Mouse (Mus musculus) 3134 (cell line): ENCODE data around the gene Defb23.
A peak's percentile ranks its signal among the peaks of the same experiment; 100 is the strongest.

Experiments used
- DNase-seq: peaks from one replicate; pipeline ENCODE4 v3.0.0-alpha.2; 2011; ENCODE audit warnings: low spot score; ENCODE audit not compliant: insufficient read length; ENCODE audit errors: extremely low read depth

Defb23 gene

DNA sequence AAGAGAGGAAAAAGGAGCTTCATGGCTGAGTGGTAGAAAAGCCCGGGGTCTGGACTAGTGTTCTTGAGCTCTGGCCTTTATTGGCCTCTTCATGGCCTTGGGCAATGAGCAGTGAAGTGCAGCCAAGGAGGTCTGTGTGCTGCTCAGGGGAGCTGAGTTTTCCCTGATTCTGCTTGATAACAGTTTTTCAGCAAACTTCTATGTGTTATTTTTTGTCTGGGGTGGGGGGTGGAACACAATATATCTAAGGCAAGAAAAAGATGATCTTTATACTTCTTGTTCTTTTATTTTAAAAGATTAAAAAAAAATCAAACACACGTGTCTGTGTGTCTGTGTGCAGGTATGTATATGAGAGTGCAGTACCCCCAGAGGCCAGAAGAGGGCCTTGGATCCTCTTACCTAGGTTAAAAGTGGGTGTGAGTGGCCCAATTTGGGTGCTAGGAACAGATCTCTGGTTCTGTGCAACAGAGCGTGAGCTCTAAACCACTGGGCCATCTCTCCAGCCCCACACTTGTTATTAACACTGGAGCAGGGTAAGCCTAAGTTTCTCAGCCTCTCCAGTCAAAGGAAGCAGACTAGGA is at the start of gene Defb23:
Defb23 (minus strand) TSS at position 51 of the 581 bp plus-strand sequence.
- no peak for DNase-seq

DNA sequence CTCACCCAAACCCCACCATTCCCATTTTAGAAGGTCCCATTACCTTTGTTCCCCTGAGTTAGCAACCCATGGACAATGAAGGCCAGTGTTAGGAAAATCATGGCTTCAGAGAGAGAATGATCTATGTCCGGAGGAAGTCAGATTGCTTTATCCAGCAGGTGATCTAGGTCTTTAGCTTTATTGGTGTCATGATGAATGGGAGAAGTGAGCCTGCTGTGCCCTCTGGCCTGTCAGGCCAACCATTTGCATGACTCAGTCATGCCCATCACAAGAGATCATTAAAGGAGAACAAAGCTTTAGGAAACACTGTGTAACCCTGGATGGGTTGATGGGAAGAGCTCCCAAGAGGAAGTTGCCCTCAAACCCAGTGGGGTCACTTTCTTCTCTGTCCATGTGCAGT is 47.2 kb upstream of the Defb23 start, which contains the start of gene Defb26:
Defb26 (minus strand) TSS at position 101 of the 400 bp plus-strand sequence.
- DNase-seq, result no peak

DNA sequence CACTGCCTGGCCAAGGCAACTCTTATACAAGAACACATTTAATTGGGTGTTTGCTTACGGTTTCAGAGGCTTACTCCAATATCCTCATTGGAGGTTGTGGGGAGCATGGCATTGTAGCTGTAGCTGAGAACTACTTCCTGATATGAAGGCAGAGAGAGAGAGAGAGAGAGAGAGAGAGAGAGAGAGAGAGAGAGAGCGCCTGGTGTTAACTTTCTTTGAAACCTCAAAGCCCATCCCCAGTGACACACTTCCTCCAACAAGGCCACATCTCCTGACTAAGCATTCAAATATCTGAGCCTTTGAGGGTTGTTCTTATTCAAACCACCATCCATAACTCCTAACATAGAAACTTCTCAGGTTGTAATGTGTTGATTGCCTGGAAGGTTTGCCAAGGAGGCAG is 39.5 kb upstream of the Defb23 start:
- DNase-seq, result peak; percentile 16

DNA sequence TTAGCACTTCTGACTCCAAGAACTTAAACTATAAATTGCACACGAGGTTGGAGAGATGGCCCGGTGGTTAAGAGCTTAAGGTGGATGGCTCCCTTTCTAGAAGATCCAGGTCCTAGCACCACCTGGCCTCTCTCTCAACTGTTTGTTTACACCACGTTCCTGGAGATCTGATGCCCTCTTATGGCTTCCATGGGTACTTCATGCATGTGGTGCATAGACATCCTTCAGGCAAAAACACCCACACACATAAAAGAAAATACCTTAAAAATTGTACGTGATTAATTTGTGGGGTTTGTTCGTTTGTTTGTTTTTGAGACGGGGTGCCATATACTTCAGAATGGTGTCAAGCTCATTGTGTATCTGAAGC is 36.4 kb upstream of the Defb23 start:
- no peak for DNase-seq

DNA sequence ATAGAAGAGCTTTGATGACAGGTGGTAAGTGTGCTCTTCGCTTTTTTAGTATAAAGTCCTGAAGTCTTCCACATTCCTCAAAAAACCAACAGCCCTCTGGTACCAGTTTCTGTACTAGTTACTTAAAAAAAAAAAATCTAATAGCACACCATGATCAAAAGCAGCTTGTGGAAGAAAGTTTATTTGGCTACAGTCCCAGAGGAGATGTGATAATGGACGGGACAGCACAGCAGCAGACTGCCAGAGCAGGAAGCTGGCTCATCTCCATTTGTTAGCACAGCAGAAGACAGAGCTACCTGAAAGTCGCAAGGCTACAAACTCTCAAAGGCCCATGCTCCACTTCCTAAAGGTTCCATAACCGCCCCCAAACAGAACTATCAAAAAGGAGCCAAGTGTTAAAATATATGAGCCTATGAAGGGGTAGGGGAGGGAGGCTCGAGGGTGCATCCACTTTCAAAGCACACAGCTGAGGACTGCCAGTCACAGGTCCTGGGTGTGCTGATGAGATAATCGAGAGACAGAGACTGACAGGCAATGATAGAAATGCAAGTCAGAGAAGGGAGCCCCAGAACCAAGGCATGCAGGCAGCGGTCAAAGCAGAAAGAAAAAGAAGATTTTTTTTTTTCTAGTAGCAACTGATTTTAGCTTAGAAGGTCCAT is 35.9 kb upstream of the Defb23 start:
- DNase-seq, result no peak

DNA sequence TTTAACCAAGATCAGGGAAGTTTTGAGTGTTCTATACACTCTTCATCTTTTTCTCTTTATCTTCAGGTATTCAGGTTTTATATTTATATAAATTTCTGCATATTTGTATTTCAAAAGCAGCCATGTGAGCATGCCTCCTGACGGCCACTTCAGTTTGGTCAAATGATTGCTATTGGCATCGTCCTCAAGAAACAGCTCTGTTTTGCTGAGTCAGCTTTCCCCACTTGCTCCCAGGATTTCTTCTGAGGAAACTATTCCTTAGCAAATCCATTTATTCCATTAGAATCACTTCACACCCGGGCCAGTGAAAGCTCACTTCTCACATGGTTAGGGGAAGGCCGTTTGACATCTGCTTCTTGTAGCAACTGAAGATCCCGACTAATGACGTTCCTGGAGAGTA is 33.6 kb upstream of the Defb23 start:
- no peak for DNase-seq

DNA sequence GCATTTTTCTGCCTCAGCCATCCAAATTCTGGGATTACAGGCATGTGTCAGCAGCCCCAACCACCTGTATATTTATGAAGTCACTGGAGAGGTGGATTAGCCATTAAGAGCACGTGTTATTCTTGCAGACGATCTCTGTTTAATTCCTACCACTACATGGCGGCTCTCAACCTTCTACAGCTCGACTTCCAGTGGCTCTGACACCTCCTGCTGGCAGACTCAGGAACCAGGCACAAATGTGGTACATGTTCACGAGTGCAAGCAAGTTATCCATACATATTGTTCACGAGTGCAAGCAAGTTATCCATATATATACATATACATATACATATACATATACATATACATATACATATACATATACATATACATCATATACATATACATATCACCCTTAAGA is 28.7 kb upstream of the Defb23 start:
- no peak for DNase-seq

DNA sequence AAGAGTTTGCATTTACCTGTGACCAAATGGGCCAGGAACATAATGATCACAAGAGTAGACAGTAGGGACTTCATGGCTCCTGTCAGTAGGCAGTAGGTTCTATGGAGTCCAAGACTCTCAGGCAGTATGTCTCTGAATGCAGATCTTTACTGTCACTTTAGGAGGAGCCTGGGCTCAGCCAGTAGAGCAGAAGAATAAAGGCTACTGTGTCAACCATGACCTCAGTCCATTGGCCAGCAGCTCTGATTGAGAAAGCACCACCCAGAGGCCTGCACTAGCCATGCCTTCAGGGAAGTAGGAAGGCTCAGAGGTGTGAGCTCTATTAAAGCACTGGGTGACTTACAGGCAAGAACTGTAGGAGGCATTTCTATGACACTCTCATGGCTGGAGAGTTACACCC is 25.6 kb upstream of the Defb23 start, which contains the start of gene Defb22:
Defb22 (minus strand) TSS at position 101 of the 400 bp plus-strand sequence.
- DNase-seq, result no peak

DNA sequence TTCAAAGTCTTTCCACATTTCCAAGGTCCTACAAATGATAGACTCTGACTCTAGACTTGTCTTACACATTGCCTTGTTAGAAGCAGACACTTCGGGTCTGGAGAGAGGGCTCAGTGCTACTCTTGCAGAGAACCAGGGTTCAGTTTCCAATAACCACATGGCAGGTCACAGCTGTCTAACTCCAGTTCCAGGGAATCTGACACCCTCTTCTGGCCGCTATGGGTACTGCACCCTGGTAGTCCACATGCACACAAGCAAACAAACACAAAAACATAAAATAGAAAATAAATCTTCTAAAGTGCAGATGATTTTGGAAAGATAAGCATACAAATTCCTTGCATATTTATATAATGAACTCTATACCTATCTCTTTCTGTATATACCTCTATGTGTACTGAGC is 22.6 kb upstream of the Defb23 start:
- no peak for DNase-seq

DNA sequence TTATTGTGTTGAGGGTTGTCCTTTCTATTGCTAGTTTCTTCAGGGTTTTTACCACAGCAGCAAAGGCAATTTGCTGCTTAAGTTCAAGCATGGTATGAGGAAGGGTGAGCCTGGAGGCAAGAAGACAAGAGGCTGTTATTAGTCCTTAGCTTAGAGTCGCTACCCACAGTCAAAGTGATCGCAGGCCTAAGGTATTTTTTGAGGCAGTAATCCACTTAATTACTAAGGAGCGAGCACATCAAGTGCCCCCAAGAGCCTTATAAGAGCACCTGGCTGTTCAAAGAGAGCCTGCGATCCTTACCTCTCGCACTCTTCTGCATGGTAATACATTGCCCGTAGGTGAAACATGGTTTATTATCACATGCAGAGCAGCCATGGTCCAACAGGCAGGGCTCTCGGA is 17.3 kb upstream of the Defb23 start:
- no peak for DNase-seq

DNA sequence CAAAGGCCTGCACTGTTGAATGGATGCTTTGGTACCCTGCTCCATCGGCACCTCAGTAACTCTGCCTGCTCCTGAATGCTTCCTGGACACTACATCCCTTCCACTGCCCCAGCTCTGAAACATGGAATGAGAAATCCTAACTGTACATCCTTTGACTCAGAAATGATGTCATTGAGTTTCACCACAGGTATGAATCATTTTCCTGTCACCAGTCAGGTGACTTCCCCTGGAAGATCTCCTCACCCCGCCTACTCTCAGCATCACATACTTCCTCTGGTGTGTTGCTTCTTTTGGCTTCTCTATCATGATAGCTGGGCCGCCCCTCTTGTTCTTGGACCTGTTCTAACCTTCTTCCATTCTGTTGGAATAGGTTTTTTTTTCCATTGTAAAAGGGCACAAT is 16.5 kb upstream of the Defb23 start:
- peak; percentile 52 for DNase-seq

DNA sequence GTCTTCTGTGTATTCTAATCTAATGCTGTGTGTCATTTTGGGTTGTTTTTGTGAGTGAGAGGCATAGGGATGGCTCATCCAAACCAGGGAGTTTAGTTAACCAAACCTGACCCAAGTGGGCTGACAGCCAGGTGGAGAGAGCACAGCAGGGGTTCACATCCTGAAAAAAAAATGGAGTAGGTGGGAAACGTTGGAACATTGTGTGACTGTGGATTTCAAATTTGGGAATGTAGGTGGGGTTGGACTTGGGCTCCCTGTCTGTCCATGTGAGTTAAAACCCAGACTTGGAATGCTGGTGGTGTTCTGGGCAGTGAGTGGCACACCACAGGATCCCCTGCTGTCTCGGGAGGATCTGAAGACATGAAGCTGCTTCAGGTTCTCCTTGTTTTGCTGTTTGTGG is 12.3 kb upstream of the Defb23 start, which contains the start of gene Defb20:
Defb20 (plus strand) TSS at position 301 of the 400 bp plus-strand sequence.
- DNase-seq, result no peak

DNA sequence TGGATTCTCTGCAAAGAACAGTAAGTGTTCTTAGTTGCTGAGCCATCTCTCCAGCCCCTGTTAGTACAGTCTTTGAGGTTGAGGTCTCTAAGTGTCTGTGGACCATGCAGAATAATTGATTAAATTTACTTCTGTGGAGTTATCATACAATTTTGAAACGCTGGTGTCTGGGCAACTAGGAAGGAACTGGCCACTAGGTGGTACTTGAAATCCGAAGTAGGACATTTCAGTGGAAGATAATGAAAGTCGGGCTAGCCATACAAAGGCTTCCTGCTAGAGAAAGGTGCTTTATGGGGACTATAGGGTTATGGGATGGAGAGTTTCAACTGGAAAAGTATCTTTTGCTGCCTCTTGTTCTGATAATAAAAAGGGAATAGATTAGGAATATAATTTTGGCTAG is 8.0 kb upstream of the Defb23 start:
- no peak for DNase-seq

DNA sequence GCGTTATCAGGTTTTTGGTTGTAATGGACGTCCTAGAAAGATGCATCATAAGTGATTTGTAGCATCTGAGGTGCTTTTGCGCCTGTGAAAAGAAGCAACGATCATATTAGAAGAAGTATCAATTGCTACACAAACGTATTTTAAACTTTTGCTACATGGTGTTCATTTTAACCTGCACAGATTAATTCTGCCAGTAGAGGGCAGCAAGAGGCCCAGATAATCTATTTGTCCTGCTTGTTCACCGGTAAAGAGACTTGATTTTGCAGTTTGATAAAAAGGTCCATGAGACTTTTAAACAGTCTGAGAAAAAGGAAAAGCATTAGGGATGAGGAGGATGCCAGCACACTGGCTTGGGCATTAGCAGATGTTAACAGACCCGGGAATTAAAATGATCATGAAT is 6.6 kb upstream of the Defb23 start:
- no peak for DNase-seq

DNA sequence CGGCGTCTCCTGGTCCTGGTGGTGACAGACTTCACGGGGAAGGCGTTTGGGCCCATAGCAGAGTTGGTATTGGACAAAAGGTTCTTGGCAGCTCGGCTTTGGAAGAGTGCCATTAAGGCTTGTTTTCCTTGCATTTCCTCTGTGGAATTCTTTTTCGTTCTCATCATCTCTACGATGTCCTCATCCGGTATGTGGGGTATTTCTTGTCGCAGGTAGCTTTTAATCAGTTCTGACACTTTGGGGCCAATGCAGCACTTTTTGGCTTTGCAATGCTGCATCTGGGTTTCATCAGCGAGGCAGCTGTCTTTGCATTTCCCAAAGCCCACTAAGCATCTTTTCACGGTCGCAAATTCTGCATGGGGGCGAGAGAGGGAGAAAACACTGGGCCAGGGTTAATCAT is 5.2 kb downstream of the Defb23 start:
- no peak for DNase-seq

DNA sequence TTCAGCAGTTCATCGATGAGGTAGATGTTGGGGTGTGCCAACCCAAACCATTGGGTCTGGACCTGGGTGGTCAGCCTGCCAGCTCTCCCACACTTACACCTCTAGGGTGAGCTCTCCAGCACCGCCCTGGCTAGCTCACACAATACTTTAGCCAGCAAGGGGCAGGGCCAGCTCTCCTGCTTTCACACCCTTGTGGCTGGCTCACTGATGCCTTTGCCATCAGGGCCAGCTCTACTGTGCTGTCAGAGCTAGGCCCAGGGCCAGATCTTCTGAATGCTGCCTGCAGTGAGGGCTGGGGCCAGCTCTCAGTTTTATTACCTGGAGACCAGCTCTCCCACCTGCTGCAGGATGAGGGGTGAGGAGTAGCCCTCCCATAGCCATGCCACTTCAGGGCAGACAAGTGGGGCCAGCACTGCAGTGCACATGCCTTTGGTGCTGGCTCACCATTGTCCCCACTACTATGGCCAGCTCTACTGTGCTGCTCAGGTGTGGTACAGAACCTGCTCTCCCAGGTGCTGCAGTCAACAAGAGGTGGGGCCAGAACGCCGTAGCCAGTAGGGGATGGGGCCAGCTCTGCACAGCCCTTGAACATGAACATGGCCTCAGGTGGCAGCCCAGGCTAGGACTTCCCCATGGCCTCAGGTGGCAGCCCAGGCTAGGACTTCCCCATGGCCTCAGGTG is 12.2 kb downstream of the Defb23 start:
- no peak for DNase-seq

DNA sequence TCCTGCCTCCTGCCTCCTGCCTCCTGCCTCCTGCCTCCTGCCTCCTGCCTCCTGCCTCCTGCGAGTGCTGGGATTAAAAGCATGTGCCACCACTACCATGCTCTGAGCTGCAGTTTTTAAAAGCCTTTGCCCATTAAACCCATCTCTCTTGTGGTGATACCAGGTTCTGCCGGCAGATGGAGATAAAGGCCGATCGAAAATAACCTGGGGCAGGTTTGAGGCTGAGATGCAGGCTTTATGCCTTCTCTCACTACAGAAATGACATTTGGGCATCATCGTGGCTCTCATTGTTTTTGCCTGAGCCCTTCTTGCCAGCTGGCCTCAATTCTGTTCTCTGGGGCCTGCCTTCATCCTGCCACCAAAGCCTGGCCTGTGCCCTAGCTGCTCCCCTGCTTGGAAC is 14.2 kb downstream of the Defb23 start:
- no peak for DNase-seq

DNA sequence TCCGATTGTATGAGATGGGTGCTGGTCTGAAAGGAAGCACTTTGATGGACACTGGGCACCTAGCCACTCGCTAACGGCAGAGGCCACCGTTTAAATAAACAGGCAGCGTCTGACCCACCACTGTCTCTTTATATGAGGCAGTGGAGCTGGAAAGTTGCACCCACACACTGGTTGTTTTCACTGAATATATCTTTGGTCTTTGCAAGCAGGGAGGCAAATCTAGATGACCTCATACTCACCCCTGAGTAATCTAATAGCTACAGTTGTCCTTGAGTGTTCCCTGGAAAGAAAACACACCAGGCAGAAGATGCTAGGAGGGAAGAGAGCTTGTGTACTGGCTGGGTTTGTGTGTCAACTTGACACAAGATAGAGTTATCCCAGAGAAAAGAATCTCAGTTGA is 17.0 kb downstream of the Defb23 start:
- no peak for DNase-seq

DNA sequence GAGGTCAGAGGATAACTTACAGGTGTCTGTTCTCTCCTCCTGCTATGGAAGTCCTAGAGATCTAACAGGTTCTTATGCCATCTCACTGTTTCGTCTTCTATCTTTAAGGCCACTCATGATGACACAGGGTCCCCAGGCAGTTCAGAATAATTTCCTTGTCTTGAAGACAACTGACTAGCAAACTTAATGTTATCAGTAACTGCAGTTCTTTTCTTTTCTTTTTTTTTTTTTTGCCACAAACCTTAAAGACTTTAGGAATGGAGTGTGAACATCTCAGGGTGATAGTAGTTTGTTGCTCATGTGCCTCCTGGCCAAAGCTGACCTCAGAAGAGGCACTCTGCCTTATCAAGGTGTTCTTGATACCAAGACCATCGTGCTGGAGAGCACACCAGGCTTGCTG is 17.8 kb downstream of the Defb23 start:
- DNase-seq, result no peak

DNA sequence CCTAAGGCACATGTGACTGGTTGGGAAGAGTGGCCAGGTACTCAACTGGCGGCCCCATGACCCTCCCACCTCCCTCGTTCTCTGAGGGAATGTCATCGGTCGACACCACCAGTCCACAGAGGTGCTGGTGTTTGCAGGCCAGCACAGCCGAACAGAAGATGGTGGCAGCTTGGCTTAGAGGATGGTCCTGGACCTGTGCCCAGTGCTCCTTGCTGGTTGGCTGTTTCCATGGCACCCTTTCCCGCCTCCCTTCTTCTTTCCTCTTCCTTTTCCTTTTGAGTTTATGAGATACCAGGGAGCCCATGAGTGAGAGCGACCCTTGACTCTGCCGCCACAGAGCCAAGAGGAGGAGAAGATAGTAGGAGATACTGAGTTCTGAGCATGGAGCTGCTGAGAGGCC is 21.1 kb downstream of the Defb23 start:
- DNase-seq, result no peak

DNA sequence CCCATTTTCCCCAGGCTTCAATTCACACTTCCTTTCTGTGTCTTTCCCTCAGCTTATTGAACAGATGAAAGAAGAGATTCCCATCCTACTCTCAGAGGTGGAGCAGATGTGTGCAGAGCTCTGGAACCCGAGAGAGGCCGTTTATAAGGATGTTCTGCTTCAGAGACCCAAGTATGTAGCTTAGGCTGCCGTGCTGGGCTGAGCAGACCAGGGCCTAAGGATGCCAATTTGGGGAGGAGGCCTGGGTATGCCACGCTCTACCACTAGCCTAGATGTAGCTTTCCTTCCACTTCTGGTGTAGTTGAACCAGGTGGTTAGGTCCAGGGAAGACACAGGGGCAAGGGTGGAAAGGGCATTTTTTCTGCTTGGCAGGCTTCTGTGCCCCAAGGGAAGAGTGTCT is 22.1 kb downstream of the Defb23 start:
- DNase-seq, result no peak

DNA sequence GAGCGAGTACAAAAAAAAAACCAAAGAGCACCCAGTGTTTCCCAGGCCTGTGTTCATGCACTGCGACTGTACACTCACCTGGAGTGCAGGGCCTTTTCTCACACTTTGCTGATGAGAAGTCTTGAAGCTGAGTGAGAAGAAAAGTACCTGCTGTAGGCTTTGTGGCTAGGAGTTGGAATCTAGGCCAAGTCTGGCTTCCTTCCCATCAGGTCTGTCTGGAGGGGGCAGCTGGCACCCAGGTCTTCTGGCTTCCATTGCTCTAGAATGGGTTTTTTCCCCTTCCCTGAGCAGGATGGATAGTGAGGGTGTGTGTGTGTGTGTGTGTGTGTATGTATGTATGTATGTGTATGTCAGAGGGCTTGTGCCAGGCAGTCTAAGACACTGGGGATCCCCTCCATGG is 24.6 kb downstream of the Defb23 start:
- no peak for DNase-seq
